Mouse (Mus musculus): ENCODE results near the gene Il2ra. TPM values are rescaled to one million over a fixed set of nuclear protein-coding genes. Genes with fewer than 3 reads are reported as not detected.
"Not testable (repeated sequence)": the region's sequence is repeated elsewhere in the genome, so short reads cannot be mapped to it uniquely, and the experiment has no call there.

The Il2ra gene
- polyA plus RNA-seq, 1 experiment from 2014 or later, result 0.05 TPM

GRCm38 (mm10) chr2:11604911-11605310, 37.7 kb upstream of the Il2ra start:
- ATAC-seq, result no peak
- H3K4me2 ChIP-seq (replicated peaks; ENCODE audit: low read depth), result no peak overlapping the region
- H3K36me3 ChIP-seq (ENCODE audit: control insufficient read depth, insufficient read depth), result peaks cover 8% of the 10 kb centered on the region; the same call in 1 of the 2 replicates
- H3K4me3 ChIP-seq (ENCODE audit: low read depth, low read length), result no peak overlapping the region
- H3K27ac ChIP-seq (ENCODE audit: low read depth, low read length), result no peak overlapping the region
- no peaks in the 10 kb centered on the region for H3K9me3 ChIP-seq (ENCODE audit: control insufficient read depth)
- no peak for TF ChIP-seq CTCF (IDR thresholded peaks at IDR 0.05; ENCODE audit: low read depth)
- no peak overlapping the region for H3K9ac ChIP-seq (ENCODE audit: low read depth, low read length)
- H3K27me3 ChIP-seq (replicated peaks; ENCODE audit: control insufficient read depth, insufficient read depth, low read length), result no peaks in the 10 kb centered on the region
- peaks cover 6% of the 10 kb centered on the region; the same call in 1 of the 2 replicates for H3K4me1 ChIP-seq (replicated peaks; ENCODE audit: control insufficient read depth, insufficient read depth, low read length)

GRCm38 (mm10) chr2:11606718-11607117, 35.9 kb upstream of the Il2ra start:
- 74% methylated on average over 4 of the region's 4 CpGs for WGBS

GRCm38 (mm10) chr2:11612939-11613338, 29.7 kb upstream of the Il2ra start:
- H3K4me1 ChIP-seq (replicated peaks; ENCODE audit: control insufficient read depth, insufficient read depth, low read length); H3K9me3 ChIP-seq (ENCODE audit: control insufficient read depth); H3K27ac ChIP-seq (ENCODE audit: low read depth, low read length); H3K4me2 ChIP-seq (replicated peaks; ENCODE audit: low read depth); H3K27me3 ChIP-seq (replicated peaks; ENCODE audit: control insufficient read depth, insufficient read depth, low read length); H3K9ac ChIP-seq (ENCODE audit: low read depth, low read length); ATAC-seq; H3K36me3 ChIP-seq (ENCODE audit: control insufficient read depth, insufficient read depth); H3K4me3 ChIP-seq (ENCODE audit: low read depth, low read length): not testable (repeated sequence)
- 87% methylated on average over 6 of the region's 6 CpGs for WGBS

More at GRCm38 (mm10) chr2:11606718-11607117, 35.9 kb upstream of the Il2ra start:
- not testable (repeated sequence) for H3K27ac ChIP-seq (ENCODE audit: low read depth, low read length); H3K27me3 ChIP-seq (replicated peaks; ENCODE audit: control insufficient read depth, insufficient read depth, low read length); ATAC-seq; H3K36me3 ChIP-seq (ENCODE audit: control insufficient read depth, insufficient read depth); H3K4me3 ChIP-seq (ENCODE audit: low read depth, low read length); H3K4me1 ChIP-seq (replicated peaks; ENCODE audit: control insufficient read depth, insufficient read depth, low read length); H3K9me3 ChIP-seq (ENCODE audit: control insufficient read depth); H3K4me2 ChIP-seq (replicated peaks; ENCODE audit: low read depth); H3K9ac ChIP-seq (ENCODE audit: low read depth, low read length)

- no peak overlapping the region for H3K9ac ChIP-seq (ENCODE audit: low read depth, low read length)
- no peaks in the 10 kb centered on the region for H3K27me3 ChIP-seq (replicated peaks; ENCODE audit: control insufficient read depth, insufficient read depth, low read length)
- H3K4me3 ChIP-seq (ENCODE audit: low read depth, low read length), result no peak overlapping the region
- no peak for ATAC-seq
- no peaks in the 10 kb centered on the region for H3K36me3 ChIP-seq (ENCODE audit: control insufficient read depth, insufficient read depth)
- no peak for TF ChIP-seq CTCF (IDR thresholded peaks at IDR 0.05; ENCODE audit: low read depth)
- 90% methylated on average over 9 of the region's 9 CpGs for WGBS
- H3K27ac ChIP-seq (ENCODE audit: low read depth, low read length), result no peak overlapping the region
- H3K4me1 ChIP-seq (replicated peaks; ENCODE audit: control insufficient read depth, insufficient read depth, low read length), result no peaks in the 10 kb centered on the region
- H3K9me3 ChIP-seq (ENCODE audit: control insufficient read depth), result no peaks in the 10 kb centered on the region
- no peak overlapping the region for H3K4me2 ChIP-seq (replicated peaks; ENCODE audit: low read depth)
Measured at GRCm38 (mm10) chr2:11616846-11617245, 25.8 kb upstream of the Il2ra start.

GRCm38 (mm10) chr2:11619598-11619997, 23.0 kb upstream of the Il2ra start:
- H3K36me3 ChIP-seq (ENCODE audit: control insufficient read depth, insufficient read depth), result no peaks in the 10 kb centered on the region
- no peak for TF ChIP-seq CTCF (IDR thresholded peaks at IDR 0.05; ENCODE audit: low read depth)
- WGBS, result 80% methylated on average over 2 of the region's 2 CpGs

GRCm38 (mm10) chr2:11623173-11623572, 19.4 kb upstream of the Il2ra start:
- Histone ChIP-seq H3K27ac (ENCODE audit: low read depth, low read length) (no peak overlapping the region), H3K36me3 (ENCODE audit: control insufficient read depth, insufficient read depth) (no peaks in the 10 kb centered on the region), H3K4me1 (replicated peaks; ENCODE audit: control insufficient read depth, insufficient read depth, low read length) (no peaks in the 10 kb centered on the region), H3K27me3 (replicated peaks; ENCODE audit: control insufficient read depth, insufficient read depth, low read length) (no peaks in the 10 kb centered on the region), H3K4me3 (ENCODE audit: low read depth, low read length) (no peak overlapping the region), H3K4me2 (replicated peaks; ENCODE audit: low read depth) (no peak overlapping the region), H3K9me3 (ENCODE audit: control insufficient read depth) (no peaks in the 10 kb centered on the region), H3K9ac (ENCODE audit: low read depth, low read length) (no peak overlapping the region)
- no peak for TF ChIP-seq CTCF (IDR thresholded peaks at IDR 0.05; ENCODE audit: low read depth)
- 92% methylated on average over 8 of the region's 8 CpGs for WGBS
- no peak for ATAC-seq

More at GRCm38 (mm10) chr2:11619598-11619997, 23.0 kb upstream of the Il2ra start:
- no peak for ATAC-seq
- H3K4me3 ChIP-seq (ENCODE audit: low read depth, low read length), result no peak overlapping the region
- H3K27ac ChIP-seq (ENCODE audit: low read depth, low read length), result no peak overlapping the region
- H3K4me2 ChIP-seq (replicated peaks; ENCODE audit: low read depth), result no peak overlapping the region
- H3K27me3 ChIP-seq (replicated peaks; ENCODE audit: control insufficient read depth, insufficient read depth, low read length), result no peaks in the 10 kb centered on the region
- no peak overlapping the region for H3K9ac ChIP-seq (ENCODE audit: low read depth, low read length)
- H3K9me3 ChIP-seq (ENCODE audit: control insufficient read depth), result no peaks in the 10 kb centered on the region
- no peaks in the 10 kb centered on the region for H3K4me1 ChIP-seq (replicated peaks; ENCODE audit: control insufficient read depth, insufficient read depth, low read length)

- 74% methylated on average over 2 of the region's 2 CpGs for WGBS
- Histone ChIP-seq H3K27me3 (replicated peaks; ENCODE audit: control insufficient read depth, insufficient read depth, low read length) (no peaks in the 10 kb centered on the region), H3K27ac (ENCODE audit: low read depth, low read length) (no peak overlapping the region), H3K4me3 (ENCODE audit: low read depth, low read length) (no peak overlapping the region), H3K36me3 (ENCODE audit: control insufficient read depth, insufficient read depth) (no peaks in the 10 kb centered on the region), H3K9me3 (ENCODE audit: control insufficient read depth) (no peaks in the 10 kb centered on the region), H3K9ac (ENCODE audit: low read depth, low read length) (no peak overlapping the region), H3K4me2 (replicated peaks; ENCODE audit: low read depth) (no peak overlapping the region), H3K4me1 (replicated peaks; ENCODE audit: control insufficient read depth, insufficient read depth, low read length) (no peaks in the 10 kb centered on the region)
- TF ChIP-seq CTCF (IDR thresholded peaks at IDR 0.05; ENCODE audit: low read depth), result no peak
- no peak for ATAC-seq
Measured at GRCm38 (mm10) chr2:11623726-11624125, 18.9 kb upstream of the Il2ra start.

All from intestine, postnatal 0 days (tissue).